Mouse (Mus musculus) layer of hippocampus, postnatal 36 days (tissue): Measurements from ENCODE around the gene Acot2. TPM values are rescaled to one million over a fixed set of nuclear protein-coding genes. Genes with fewer than 3 reads are reported as not detected.
"Not testable (repeated sequence)": the region's sequence is repeated elsewhere in the genome, so short reads cannot be mapped to it uniquely, and the experiment has no call there.

Source experiments
- DNase-seq, 2 experiments: peaks; one replicate each; pipeline ENCODE4 v3.0.0; 2022
- total RNA-seq, 2 experiments: library from RNA; stranded (reverse); gene quantifications; 2 replicates each; pipeline ENCODE4 v1.2.3; 2021

The Acot2 gene
- total RNA-seq = 10 to 100 TPM; 14.9 to 16.4 TPM

GRCm38 (mm10) chr12:83987583-83988441 lies at the start of gene Acot2:
Gene Acot2, plus strand, starts transcription at chr12:83987861.
- DNase-seq = peak; percentile 77

GRCm38 (mm10) chr12:83938592-83938991 lies 49.1 kb upstream of the Acot2 start:
- DNase-seq = not testable (repeated sequence)

- no peak for DNase-seq
These were observed 48.3 kb upstream of the Acot2 start for GRCm38 (mm10) chr12:83939332-83939731.

- no peak for DNase-seq
These were observed 47.6 kb upstream of the Acot2 start for GRCm38 (mm10) chr12:83940031-83940430.

GRCm38 (mm10) chr12:83941938-83942337 lies 45.7 kb upstream of the Acot2 start:
- DNase-seq = no peak

- no peak for DNase-seq
These were observed 40.3 kb upstream of the Acot2 start for GRCm38 (mm10) chr12:83947260-83947811.

- DNase-seq = no peak
These were observed 38.6 kb upstream of the Acot2 start for GRCm38 (mm10) chr12:83949043-83949442.

GRCm38 (mm10) chr12:83949776-83950492 lies 37.7 kb upstream of the Acot2 start:
- no peak for DNase-seq

GRCm38 (mm10) chr12:83950493-83950839 lies 37.2 kb upstream of the Acot2 start, which contains the start of gene Riox1:
Gene Riox1, plus strand, starts transcription at chr12:83950608.
- DNase-seq = peak; percentile 83 to 84

- DNase-seq = peak; percentile 44 to 55
These were observed 36.6 kb upstream of the Acot2 start for GRCm38 (mm10) chr12:83950840-83951701.

- DNase-seq = no peak
These were observed 35.7 kb upstream of the Acot2 start for GRCm38 (mm10) chr12:83951711-83952575.

GRCm38 (mm10) chr12:83958278-83958677 lies 29.4 kb upstream of the Acot2 start:
- DNase-seq = no peak

- no peak for DNase-seq
These were observed 22.4 kb upstream of the Acot2 start for GRCm38 (mm10) chr12:83965235-83965634.

GRCm38 (mm10) chr12:83972117-83972516 lies 15.5 kb upstream of the Acot2 start:
- DNase-seq = peak; percentile 23 to 36

GRCm38 (mm10) chr12:83978862-83979261 lies 8.8 kb upstream of the Acot2 start:
- DNase-seq = no peak

GRCm38 (mm10) chr12:83981615-83982014 lies 6.0 kb upstream of the Acot2 start:
- no peak for DNase-seq

GRCm38 (mm10) chr12:83984752-83985151 lies 2.9 kb upstream of the Acot2 start, which contains the start of gene Heatr4:
Gene Heatr4, minus strand, starts transcription at chr12:83984852.
- DNase-seq = no peak

- DNase-seq = no peak
These were observed 449 bp upstream of the Acot2 start for GRCm38 (mm10) chr12:83987242-83987582.

- no peak for DNase-seq
These were observed 822 bp downstream of the Acot2 start for GRCm38 (mm10) chr12:83988483-83988882.

- DNase-seq = no peak
These were observed 1.7 kb downstream of the Acot2 start for GRCm38 (mm10) chr12:83989378-83989777.

- no peak for DNase-seq
These were observed 9.6 kb downstream of the Acot2 start for GRCm38 (mm10) chr12:83997221-83997620.
